Mouse (Mus musculus) embryo, embryonic 11.5 days (tissue): ENCODE data around the gene C1qtnf7.
A peak's percentile ranks its signal among the peaks of the same experiment; 100 is the strongest.

Experiments used
- DNase-seq: peaks from one replicate; pipeline ENCODE4 v3.0.0-alpha.2; 2012; ENCODE audit warnings: low read depth, low spot score

C1qtnf7 gene

DNA sequence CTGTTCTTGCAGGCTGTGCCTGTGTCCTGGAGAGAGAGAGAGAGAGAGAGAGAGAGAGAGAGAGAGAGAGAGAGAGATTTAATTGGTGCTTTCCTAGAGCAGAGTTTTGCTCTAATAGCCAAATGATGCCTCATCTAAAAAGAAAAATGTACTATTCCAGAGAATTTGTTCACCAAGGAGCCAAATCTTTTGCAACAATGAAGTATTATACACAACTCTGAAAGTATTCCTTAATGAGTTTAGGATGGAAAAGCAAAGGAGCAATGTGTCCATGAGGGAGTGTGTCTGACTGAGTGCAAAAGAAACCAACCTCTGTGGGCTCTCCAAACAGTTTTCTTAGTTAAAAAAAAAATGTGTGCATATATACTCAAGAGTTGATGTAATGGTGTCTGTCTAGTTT lies 24.5 kb downstream of the C1qtnf7 start:
- DNase-seq = no peak

DNA sequence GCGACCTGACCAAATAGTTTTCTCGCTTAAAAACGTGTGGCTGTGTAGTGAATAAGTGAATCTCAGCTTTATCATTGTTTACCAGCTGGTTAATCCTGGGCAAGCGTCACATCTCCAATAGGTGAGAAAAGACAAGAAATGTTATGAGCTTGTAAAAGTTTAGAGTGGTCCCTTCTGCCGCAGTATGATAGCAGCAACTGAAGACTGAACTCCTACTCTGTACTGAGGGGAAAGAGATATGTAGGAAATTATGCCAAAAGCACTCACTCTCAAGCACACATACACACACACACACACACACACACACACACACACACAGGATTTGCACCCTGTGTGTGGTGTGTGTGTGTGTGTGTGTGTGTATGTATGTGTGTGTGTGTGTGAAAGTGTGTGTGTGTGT lies 26.2 kb downstream of the C1qtnf7 start:
- no peak for DNase-seq

DNA sequence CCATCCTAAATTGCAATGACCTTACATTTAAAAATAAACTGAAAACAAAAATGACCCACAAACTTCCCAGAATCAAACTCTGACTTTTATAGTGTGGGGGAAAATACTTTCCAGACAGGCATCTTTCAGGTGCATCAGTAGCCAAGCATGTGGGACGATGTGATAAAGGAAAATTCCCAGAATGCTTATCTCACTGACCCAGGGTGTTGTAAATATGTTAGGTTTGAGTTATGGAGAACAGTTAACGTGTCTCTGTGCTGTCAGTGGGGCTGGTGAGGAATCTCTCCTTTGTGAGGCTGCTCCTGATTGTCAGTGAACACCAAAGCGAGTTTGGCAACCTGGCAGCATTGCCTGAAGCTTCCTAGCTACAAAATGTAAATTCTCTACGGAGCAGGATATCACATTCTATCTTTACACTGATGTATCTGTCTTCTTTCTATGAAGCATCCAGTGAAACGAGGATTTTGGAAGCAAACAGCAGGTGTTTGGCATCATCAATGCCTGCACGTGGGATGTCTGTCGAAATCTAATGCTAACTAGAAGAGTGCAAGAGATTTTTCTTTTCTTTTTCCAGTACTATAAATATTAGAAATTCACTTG lies 27.0 kb downstream of the C1qtnf7 start:
- DNase-seq = no peak

DNA sequence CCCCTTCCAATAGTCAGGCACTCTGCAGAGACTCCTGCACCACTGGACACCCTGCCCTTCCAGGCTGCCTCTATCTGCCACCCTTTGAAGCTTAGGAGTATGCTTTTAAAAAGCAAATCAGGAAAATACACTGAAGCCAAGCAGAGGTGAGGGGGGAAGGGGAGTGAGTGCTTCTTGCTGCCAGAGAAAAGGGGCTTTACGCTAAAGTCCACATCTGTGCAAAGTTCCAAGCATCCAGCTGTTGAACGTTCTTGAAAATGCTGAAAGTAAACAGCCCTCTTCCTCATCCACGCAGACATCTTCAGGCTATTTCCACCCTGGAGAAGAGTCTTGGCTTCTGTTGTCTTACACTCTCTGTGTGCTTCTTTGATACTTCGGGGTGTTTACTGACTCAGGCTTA lies 34.6 kb downstream of the C1qtnf7 start:
- no peak for DNase-seq

DNA sequence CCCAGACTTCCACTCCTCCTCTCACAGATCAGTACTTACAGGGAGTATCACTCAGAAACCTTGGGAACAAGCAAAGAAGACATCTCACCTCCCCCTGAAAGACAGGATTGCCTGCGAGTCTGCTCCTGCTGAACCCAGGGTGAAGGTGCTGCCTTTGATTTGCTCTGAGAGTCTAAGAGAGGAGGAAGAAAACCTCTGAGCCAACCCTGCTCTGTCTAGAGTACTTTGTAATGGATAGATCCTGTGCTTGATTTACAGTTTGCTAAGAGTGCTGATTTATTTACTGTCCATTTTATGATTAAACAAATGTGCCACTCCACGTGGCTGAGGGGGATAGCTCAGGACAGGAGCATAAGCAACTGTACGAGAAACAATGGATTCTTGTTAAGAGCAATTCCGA lies 35.1 kb downstream of the C1qtnf7 start:
- DNase-seq = no peak

DNA sequence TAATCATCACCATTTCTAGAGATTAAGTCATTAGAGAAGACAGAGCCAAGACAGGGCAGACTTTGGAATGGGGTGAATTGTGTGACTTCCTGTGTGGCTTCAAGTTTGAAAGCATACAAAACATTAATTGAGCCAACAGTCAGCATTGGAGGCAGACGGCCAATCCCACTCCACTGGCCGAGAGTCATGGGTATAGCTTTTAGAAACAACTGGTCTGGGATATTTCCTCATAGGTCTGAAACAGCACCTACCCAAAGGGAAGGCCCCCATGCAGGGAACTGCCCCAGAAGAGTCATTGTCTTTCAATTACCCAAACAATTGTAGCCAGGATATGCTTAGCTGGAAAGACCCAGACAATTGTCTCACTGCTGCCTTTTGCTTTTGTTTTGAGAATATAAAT lies 39.5 kb downstream of the C1qtnf7 start:
- no peak for DNase-seq

DNA sequence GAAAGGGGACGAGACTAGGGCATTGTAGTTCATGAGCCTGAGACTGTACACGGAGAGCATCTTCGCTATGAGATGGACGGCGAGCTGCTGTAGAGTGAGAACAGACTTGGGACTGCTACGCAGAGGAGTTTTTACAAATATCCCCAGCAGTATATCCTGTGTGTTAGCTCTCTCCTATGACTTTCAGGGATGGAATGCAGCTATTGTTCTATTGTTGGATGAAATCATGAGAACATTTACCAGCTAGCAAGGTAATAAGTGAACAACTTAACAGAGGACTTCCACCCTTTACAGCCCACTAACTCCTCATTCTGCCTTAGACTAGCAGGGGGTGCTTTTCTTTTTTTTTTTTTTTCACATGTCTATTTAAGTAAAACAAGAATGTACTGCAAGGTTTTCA lies 40.1 kb downstream of the C1qtnf7 start:
- no peak for DNase-seq

DNA sequence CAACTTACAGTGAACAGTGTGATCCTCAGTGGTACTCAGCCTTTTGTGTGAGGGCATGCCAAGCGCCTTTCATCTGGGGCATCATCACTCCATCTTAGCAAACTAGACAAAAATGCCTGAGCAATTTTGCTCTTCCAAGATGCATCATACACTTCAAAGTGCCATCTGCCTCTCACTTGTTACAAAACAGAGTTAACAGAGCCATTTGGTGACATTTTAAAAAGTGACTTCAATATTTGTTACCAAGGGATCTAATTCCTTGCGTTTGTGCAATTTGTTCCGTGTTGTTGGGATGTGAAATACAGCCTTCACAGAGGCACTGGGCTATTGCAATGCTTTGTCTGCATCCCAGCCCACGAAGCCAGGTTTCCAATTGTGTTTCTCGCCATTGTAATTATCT lies 42.1 kb downstream of the C1qtnf7 start:
- DNase-seq = no peak

DNA sequence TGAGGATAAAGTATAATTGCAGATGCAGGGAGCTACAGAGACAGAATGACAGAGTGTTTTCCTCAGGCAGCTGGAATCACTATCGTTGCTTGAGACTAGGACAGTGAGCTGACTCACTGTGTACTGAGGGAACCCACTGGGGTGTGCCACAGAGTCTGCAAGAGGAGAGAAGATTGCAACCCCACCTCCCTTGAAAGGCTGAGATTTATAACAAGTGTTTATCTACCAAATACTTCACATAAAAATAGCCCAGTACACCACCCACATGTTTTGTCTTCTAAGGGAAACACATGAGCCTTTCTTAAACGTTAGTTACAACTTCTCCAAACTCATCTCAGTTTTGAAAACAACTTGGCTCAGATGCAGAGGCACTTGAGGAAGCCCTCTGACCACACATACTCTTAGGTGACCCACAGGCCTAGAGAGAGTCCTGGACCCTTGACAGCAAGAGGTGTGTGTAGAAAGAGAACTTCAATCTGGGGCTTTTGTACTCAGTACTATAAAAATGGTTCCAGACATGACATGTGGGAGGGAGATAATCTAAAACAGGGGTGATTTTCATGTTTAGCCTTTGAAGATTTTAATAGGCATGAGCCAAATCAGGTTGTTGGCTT lies 46.4 kb downstream of the C1qtnf7 start:
- DNase-seq = no peak

DNA sequence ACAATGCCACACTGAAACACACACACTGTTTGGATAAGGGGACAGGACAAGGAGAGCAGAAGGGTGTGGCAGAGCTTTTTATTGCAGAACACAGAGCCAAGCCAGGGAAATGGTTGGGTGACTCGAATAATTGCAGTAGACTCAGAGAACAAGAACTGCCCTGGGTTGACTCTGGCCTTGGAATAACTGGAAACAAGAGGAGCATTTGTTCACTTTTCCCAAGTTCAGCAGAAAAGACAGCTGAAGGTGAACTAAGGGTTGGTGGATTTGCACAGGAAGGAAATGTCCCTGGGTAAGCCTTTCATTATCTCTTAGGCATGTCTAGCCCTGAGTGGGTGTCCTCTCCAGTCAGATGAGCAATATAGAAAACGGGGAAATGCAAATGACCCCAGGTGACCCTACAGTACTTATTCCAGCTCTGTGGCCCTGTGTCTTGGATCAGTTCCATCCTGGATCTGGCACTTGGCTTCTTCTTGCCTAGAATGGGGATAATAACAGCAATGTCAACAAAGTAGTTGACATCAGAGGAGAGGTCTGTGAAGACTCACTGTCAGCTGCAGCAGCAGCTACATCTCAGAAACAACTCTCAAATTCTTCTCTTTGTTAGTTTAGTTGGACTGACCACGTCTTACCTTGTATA lies 54.5 kb downstream of the C1qtnf7 start:
- DNase-seq = no peak

DNA sequence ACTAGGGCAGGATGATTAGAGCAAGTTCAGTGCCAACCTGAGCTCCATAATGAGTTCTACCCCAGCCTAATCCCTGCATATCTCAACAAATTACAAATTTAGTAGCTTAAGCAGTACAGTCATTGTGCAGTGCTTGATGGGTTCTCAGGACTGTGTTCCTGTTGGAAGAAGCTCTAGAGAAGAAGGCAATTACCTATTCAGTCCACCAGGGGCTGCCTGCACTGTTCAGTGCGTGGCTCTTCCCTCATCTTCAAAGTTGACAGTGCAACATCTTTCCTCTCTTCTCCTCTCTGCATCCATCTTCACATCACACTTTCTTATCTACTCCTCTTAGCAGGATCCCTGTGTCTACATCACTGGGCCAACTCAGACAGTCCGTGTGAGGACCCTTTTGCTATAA lies 67.5 kb downstream of the C1qtnf7 start:
- no peak for DNase-seq

DNA sequence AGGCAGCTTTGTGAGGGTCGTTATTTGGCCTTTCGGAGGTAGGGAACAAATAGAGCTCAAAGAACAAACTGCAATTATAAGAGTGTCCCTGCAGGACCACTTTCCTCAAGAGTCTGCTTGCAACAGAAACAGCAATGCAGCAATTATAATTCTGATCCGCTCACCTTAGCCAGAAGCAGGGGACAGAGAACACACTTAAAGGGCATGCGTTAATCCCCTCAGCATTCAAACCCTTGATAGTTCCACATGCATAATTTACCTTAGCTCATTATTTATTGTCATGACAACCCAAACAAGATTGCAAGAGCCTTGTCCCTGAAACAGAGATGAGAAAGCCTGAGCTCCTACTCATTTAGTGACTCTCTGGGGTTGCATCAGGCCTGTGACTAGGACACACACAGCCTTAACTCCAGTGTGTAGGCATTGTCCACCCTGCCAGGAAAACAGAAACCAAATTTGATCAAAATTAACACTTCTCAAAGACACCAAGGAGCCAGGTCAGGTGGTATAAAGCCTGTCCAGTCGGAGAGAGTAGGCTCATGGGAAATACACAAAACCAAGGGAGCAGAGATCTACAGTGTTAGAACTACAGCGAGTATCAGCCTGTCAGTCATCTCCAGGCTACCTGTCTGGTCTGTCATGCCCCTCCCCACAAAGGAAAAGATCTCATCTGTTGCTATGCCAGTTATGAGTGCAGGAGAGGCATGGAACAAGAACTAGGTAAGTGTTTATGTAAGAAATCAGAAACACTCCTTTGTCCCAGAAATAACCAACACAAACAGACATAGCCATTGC lies 68.2 kb downstream of the C1qtnf7 start:
- DNase-seq = no peak

DNA sequence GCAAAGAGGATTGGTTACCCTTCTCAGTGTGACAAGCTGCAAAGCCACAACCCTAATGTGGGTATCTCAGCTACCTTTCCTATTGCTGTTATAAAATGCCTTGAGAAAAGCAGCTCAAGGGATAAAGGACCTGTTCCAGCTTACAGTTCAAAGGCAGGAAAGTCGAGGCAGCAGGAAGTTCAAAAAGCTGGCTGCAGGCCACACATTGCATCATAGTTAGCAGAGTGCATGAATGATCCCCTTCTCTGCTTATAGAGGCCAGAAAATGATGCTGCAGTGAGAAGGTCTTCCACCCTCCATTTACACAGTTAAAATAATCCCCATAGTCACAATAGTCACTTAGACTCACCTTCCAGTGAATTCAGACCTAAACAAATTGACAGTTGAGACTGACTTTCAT lies 69.1 kb downstream of the C1qtnf7 start:
- no peak for DNase-seq

DNA sequence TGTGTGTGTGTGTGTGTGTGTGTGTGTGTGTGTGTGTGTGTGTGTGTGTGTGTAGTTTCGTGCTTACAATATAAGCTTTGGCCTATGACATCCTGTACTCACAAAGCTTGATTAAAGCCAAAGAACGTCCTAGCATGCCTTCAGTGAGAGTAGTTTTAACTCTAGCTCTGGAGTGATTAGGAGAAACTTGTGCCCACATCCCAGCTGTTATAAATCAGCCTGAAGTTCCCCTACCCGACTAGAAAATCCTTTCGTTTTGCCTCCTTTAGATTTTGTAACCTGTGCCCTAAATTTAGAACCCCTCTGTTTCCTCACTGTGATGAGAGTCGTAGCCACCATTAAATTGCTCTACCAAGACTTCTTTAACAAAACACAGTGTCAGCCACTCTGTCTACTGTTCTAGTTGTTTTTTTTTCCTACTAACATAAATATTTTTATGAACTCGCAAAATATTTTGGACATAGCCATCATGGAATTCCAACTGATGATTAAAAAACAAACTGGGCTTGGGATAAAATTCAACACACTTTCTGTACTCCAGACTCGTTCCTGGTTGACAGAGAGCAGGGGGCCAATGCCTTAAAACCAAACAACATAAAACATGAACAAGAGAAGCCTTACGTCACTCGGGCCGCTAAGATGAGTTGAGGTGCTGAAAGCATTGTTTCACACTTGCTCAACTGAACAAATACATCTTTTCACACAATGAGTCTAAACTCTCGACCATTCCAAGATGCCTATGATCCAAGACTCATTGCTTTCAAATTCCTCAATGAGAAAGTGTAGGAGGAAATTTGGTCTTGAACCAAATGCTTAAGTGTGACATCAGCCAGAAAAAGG lies 70.3 kb downstream of the C1qtnf7 start:
- DNase-seq = peak; percentile 5

DNA sequence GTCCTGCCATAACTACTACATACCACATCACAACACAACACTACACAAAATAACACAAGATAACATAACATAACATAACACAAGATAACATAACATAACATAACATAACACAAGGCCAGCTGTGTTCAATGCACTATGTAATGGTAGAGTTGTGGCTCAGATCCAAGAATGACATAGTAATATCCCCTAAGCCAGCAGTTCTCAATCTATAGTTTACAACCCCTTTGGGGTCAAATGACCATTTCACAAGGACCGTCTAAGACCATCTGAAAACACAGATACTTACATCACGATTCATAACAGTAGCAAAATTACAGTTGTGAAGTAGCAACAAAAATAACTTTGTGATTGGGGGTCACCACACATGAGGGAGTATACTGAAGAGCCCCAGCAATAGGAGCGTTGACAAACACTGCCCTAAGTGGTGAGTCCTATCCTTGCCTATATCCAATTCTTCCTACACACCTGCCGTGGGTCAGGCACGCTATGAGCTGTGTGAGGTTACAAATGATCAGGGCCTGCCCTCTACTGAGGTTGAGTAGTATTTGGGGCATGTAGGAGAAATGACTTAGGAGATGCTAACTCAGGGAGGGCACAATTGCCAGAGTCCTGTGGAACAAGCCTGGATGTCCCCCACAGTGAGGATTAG lies 73.6 kb downstream of the C1qtnf7 start:
- no peak for DNase-seq

DNA sequence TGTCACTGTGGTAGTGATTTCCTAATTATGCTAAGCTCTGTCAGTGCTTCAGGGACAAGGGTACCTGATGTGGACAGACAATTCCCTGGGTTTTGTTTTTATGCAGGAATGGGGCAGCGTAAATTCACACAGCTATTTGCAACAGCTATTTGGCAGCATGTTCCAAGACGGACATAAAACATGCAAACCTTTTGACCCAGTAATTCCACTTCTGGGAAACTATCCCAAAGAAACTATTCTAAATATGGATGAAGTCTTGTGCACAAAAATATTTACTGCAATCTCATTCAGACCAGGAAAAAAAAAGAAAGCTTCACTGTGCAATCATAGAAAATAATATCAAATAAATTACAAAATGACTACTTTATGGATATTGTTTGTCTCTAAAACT lies 74.1 kb downstream of the C1qtnf7 start:
- DNase-seq = no peak

DNA sequence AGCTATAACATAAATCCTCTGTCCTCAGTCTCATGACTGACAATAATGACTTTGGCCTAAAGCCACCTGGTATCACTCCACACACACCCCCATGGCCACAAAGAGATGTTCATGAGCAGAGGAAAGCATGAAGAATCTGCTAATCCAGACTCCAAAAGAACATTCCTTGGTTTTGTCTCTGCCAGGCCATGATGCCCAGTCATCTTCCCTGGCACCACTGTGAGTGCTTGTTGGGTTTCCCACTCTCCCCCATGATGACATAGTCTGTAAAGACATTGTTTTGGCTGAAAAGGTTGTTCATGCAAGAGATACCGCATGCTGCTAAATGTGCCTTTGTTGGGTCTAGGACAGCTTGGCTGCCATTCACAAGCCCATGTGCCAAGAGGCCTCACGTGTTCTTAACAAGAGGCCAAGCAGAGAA lies 75.0 kb downstream of the C1qtnf7 start:
- no peak for DNase-seq

DNA sequence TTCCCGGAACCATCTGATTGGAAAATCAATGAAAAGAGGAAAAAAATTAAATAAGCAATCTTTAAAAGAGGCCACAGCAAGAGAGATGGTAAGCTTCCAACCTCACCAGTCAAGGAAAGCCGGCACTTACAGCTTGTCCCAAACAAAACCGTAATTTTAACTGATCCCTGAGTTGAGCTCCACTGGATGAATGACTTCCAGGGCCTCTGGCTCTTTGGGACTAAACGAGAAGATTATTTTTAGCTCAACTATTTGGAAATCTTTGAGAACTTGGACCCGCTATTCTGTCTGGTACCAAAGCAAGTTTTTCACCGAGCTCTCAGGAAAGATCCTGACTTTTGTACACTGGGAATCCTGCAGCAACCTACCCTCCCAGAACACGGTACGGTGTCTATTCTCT lies 86.3 kb downstream of the C1qtnf7 start:
- no peak for DNase-seq

DNA sequence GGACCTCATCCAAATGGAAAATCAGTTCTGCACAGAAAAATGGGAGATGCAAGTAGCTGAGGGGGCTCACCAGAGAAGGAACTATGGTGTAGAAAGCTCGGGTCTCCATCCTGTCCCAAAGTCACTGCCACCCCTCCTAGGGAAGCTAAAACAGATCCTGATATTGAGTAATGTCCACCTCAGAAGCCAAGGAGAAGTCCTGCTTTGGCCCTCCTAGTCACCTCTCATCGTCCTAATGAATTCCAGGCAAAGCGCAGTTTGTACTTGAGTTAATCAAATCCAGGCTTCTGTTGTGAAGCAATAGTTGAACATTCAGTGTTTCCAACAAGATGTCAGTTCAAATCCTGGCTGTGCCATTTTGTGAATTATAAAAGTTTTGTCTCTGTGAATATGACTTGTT lies 87.2 kb downstream of the C1qtnf7 start:
- no peak for DNase-seq

DNA sequence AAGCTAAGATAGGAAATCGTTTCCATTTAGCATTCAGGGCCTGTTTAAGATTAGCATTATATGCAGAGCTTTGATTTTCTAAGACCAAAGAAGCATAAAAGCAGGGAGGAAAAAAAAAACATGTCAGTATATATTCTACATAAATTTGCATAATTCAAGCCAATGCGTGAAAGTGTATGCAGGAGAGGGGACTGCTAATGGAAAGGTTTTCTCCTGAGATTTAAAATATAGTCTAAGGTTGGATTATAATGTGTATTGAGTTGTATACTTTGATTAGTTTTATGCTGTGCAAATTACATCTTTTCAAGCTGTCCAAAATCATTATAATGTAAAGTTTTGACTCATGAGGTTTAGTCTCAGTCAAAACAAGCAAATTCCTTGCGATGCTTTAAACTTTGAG lies 88.2 kb downstream of the C1qtnf7 start:
- DNase-seq = no peak

DNA sequence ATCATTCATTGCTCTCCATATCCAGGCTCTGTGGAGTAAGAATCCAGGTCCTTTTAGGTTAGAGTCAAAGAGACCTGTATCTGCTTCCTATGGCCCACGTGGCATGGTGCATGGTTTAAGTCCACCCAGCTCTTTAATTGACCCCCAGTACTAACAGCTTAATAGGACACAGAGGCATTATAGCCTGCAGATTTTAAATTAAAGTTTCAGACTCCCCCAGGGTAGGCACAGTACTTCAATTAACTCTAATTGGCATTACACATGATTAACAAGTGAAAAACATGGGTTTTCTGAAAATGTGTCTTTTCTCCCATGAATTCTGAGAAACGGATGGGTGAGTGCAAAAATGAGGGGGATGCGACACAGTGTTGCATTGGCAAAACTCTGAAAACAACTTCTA lies 92.7 kb downstream of the C1qtnf7 start:
- no peak for DNase-seq
